Mouse (Mus musculus): ENCODE data around the gene Sfmbt1. TPM values are rescaled to one million over a fixed set of nuclear protein-coding genes. Genes with fewer than 3 reads are reported as not detected.

Gene Sfmbt1
- polyA plus RNA-seq, 1 experiment from 2014 or later = 14.7 TPM

DNA sequence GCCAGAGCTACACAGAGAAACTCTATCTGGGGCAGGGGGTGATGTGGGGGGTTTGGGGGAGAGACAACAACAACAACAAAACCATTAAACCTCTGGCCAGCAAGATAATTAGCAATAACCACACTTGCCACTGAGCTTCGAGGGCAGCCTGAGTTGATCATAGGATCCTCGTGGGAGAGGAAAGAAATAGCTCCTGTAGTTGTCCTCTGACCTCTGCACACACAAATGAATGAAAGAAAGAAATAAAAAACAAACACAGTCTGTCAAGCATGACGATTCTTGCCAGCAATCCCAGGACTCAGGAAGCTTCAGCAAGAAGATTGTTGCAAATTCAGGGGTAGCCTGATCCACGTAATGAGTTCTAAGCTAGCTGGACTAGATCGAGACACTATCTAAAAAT lies 12.1 kb upstream of the Sfmbt1 start:
- Histone ChIP-seq H3K4me2 (no peak overlapping the region), H3K4me3 (ENCODE audit: low read depth, low read length) (no peak overlapping the region), H3K27me3 (ENCODE audit: insufficient read depth, low read length) (no peaks in the 10 kb centered on the region), H3K9ac (no peak overlapping the region), H3K36me3 (ENCODE audit: insufficient read depth) (no peaks in the 10 kb centered on the region), H3K4me1 (ENCODE audit: insufficient read depth) (no peaks in the 10 kb centered on the region), H3K27ac (ENCODE audit: low read depth) (no peak overlapping the region), H3K9me3 (ENCODE audit: low read depth, low read length) (no peaks in the 10 kb centered on the region)
- ATAC-seq (ENCODE audit: insufficient read depth) (no peak), DNase-seq (no peak)
- no peak for TF ChIP-seq CTCF (IDR thresholded peaks at IDR 0.05; ENCODE audit: low read depth)
- 50% methylated on average over 5 of the region's 5 CpGs for WGBS

GRCm38 (mm10) chr14:30703079-30703478 lies 11.6 kb upstream of the Sfmbt1 start:
- no peak for ATAC-seq (ENCODE audit: insufficient read depth)
- WGBS = 74% methylated on average over 5 of the region's 5 CpGs
- TF ChIP-seq CTCF (IDR thresholded peaks at IDR 0.05; ENCODE audit: low read depth) = no peak

DNA sequence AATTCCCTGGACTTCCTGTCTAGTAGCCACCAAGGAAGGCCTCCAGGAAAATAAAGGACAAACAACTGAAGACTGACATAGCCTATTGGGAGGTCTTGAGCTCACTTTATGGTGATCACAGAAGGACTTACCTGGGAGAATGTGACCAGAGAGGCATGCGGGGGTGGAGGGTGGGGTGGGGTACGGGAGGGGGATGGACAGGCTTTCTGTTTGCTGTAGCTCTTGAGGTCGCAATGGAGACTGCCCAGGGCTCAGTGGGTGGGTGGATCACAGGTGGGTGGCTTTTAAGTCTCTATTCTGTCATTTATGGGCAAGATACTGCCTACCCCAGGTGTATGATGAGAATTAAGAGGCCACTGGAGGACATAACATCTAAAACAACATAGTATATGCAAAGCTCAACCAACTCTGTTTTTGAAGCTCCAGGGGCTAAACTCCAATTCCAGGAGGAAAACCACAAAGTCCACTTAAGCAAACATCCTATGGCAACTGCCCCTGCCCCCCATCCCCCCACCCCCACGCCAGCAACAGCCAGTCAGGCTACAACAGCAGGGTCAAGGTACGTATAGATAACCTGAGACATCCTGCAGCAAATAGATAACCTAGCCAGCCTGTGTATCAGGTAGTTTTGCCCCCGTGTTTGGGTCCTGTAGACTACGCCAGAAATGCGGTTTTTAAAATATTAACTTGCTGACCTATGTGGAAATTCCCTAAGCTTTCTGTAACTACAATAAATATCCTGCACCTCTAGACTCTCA lies 10.4 kb upstream of the Sfmbt1 start:
- no peak for DNase-seq
- no peak overlapping the region for H3K9ac ChIP-seq
- WGBS = 66% methylated on average over 8 of the region's 8 CpGs

More at GRCm38 (mm10) chr14:30703079-30703478, 11.6 kb upstream of the Sfmbt1 start:
- Histone ChIP-seq H3K9ac (no peak overlapping the region), H3K27ac (ENCODE audit: low read depth) (no peak overlapping the region), H3K4me1 (ENCODE audit: insufficient read depth) (no peaks in the 10 kb centered on the region), H3K9me3 (ENCODE audit: low read depth, low read length) (no peaks in the 10 kb centered on the region), H3K4me2 (no peak overlapping the region), H3K4me3 (ENCODE audit: low read depth, low read length) (no peak overlapping the region), H3K36me3 (ENCODE audit: insufficient read depth) (no peaks in the 10 kb centered on the region), H3K27me3 (ENCODE audit: insufficient read depth, low read length) (no peaks in the 10 kb centered on the region)
- no peak for DNase-seq

GRCm38 (mm10) chr14:30711892-30712291 lies 2.8 kb upstream of the Sfmbt1 start:
- no peak overlapping the region for H3K4me3 ChIP-seq (ENCODE audit: low read depth, low read length)
- H3K36me3 ChIP-seq (ENCODE audit: insufficient read depth) = no peaks in the 10 kb centered on the region
- TF ChIP-seq CTCF (IDR thresholded peaks at IDR 0.05; ENCODE audit: low read depth) = no peak
- H3K27me3 ChIP-seq (ENCODE audit: insufficient read depth, low read length) = peaks cover 12% of the 10 kb centered on the region
- no peak overlapping the region for H3K27ac ChIP-seq (ENCODE audit: low read depth)
- 87% methylated on average over 2 of the region's 2 CpGs for WGBS
- 0 out of 2 replicates have a peak, but pooled peaks cover under 1% of the 10 kb centered on the region for H3K4me1 ChIP-seq (ENCODE audit: insufficient read depth)
- H3K9me3 ChIP-seq (ENCODE audit: low read depth, low read length) = no peaks in the 10 kb centered on the region
- DNase-seq (no peak), ATAC-seq (ENCODE audit: insufficient read depth) (no peak)
- H3K4me2 ChIP-seq = no peak overlapping the region
- no peak overlapping the region for H3K9ac ChIP-seq

More for the DNA sequence above, 10.4 kb upstream of the Sfmbt1 start:
- no peaks in the 10 kb centered on the region for H3K27me3 ChIP-seq (ENCODE audit: insufficient read depth, low read length)
- H3K36me3 ChIP-seq (ENCODE audit: insufficient read depth) = no peaks in the 10 kb centered on the region
- no peak for ATAC-seq (ENCODE audit: insufficient read depth)
- no peaks in the 10 kb centered on the region for H3K9me3 ChIP-seq (ENCODE audit: low read depth, low read length)
- no peak overlapping the region for H3K4me2 ChIP-seq
- H3K4me1 ChIP-seq (ENCODE audit: insufficient read depth) = no peaks in the 10 kb centered on the region
- H3K4me3 ChIP-seq (ENCODE audit: low read depth, low read length) = no peak overlapping the region
- no peak for TF ChIP-seq CTCF (IDR thresholded peaks at IDR 0.05; ENCODE audit: low read depth)
- H3K27ac ChIP-seq (ENCODE audit: low read depth) = no peak overlapping the region

- no peak for ATAC-seq (ENCODE audit: insufficient read depth)
- no peak overlapping the region for H3K4me3 ChIP-seq (ENCODE audit: low read depth, low read length)
- H3K4me1 ChIP-seq (ENCODE audit: insufficient read depth) = 0 out of 2 replicates have a peak, but pooled peaks cover 2% of the 10 kb centered on the region
- H3K27me3 ChIP-seq (ENCODE audit: insufficient read depth, low read length) = peaks cover 12% of the 10 kb centered on the region
- no peak for TF ChIP-seq CTCF (IDR thresholded peaks at IDR 0.05; ENCODE audit: low read depth)
- no peak for DNase-seq
- no peak overlapping the region for H3K9ac ChIP-seq
- H3K27ac ChIP-seq (ENCODE audit: low read depth) = no peak overlapping the region
- WGBS = 66% methylated on average over 1 of the region's 1 CpGs
- H3K36me3 ChIP-seq (ENCODE audit: insufficient read depth) = no peaks in the 10 kb centered on the region
- H3K9me3 ChIP-seq (ENCODE audit: low read depth, low read length) = no peaks in the 10 kb centered on the region
- no peak overlapping the region for H3K4me2 ChIP-seq
These were observed 880 bp upstream of the Sfmbt1 start for GRCm38 (mm10) chr14:30713769-30714168.

DNA sequence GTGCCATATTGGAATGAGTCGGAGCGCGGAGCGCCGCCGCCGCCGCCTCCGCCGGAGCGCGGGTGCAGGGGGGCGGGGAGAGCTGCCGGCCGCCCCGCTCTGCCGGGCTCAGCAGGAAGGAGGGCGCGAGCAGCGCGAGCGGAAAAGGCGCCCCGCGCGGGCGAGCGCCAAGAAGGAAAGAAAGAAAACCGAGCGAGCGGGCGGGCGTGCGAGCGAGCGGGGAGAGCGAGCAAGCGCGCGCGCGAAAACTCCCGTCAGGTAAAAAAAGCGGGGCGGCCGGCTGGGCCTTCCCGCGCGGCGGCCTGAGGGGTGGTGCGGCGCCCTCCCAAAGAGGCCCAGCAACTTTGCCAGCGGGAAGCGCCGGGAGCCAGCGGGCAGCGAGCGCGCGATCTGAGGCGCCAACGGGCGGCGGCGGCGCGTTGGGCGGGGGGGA lies 985 bp downstream of the Sfmbt1 start:
- Histone ChIP-seq H3K4me2 (peak overlapping the region; percentile 89), H3K9ac (peak overlapping the region; percentile 83), H3K36me3 (ENCODE audit: insufficient read depth) (no peaks in the 10 kb centered on the region), H3K4me3 (ENCODE audit: low read depth, low read length) (peak overlapping the region; percentile 88), H3K4me1 (ENCODE audit: insufficient read depth) (0 out of 2 replicates have a peak, but pooled peaks cover 2% of the 10 kb centered on the region), H3K27me3 (ENCODE audit: insufficient read depth, low read length) (peaks cover 12% of the 10 kb centered on the region), H3K27ac (ENCODE audit: low read depth) (peak overlapping the region; percentile 92), H3K9me3 (ENCODE audit: low read depth, low read length) (no peaks in the 10 kb centered on the region)
- ATAC-seq (ENCODE audit: insufficient read depth) (peak; percentile 81), DNase-seq (peak; percentile 80)
- TF ChIP-seq CTCF (IDR thresholded peaks at IDR 0.05; ENCODE audit: low read depth) = no peak
- WGBS = 1% methylated on average over 62 of the region's 68 CpGs

DNA sequence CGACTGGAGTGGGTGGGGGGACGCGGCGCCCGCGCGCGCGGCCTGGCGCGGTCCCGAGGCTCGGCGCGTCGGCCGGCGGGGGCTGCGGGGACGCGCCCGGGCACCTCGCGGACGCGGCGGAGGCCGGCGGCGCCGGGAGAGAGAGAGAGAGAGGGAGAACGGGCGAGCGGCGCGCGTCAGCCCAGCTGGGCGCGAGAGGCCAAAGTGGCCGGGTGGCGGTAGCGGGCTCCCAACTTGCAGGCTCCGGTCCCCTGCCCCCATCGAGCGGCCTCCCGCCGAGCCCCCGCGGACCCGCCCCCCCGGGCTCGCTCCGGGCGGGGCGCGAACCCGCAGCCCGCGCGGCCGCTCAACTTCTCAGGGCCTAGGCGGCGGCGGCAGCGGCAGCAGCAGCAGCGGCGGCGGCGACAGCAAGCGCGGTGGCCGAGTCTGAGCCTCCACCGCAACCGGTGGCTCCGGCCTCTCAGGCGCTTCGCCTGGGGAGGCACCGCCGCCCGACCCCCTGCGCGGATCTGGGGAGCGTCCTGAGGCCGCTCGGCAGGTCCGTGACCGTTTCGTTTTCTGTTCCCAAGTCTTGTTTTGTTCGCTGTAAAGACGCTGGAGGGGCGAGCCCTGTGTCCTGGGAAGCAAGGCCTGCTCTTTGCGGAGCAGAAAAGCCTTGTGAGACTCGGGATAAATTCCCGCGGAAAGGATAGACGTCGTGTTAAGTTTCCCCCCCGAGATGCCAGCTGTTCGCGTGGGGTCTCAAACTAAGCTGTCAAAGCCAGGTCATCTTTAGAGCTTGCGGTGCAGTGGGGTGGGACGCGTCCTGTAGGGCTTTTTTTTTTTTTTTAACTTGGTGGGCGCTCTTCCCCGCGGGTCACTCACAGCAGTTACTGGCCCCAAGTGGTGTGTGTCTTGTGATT lies 1.7 kb downstream of the Sfmbt1 start:
- Histone ChIP-seq H3K27ac (ENCODE audit: low read depth) (peak overlapping the region; percentile 92), H3K4me3 (ENCODE audit: low read depth, low read length) (peak overlapping the region; percentile 88), H3K36me3 (ENCODE audit: insufficient read depth) (no peaks in the 10 kb centered on the region), H3K27me3 (ENCODE audit: insufficient read depth, low read length) (peaks cover 12% of the 10 kb centered on the region), H3K4me1 (ENCODE audit: insufficient read depth) (0 out of 2 replicates have a peak, but pooled peaks cover 2% of the 10 kb centered on the region), H3K4me2 (peak overlapping the region; percentile 89), H3K9ac (peak overlapping the region; percentile 83), H3K9me3 (ENCODE audit: low read depth, low read length) (no peaks in the 10 kb centered on the region)
- ATAC-seq (ENCODE audit: insufficient read depth) = peak; percentile 50
- WGBS = 1% methylated on average over 102 of the region's 106 CpGs
- peak; percentile 75 for DNase-seq
- no peak for TF ChIP-seq CTCF (IDR thresholded peaks at IDR 0.05; ENCODE audit: low read depth)

All from lung, embryonic 14.5 days (tissue).